Mouse (Mus musculus) liver, postnatal 0 days (tissue): Measurements from ENCODE around the gene Ldlrad2. TPM values are rescaled to one million over a fixed set of nuclear protein-coding genes. Genes with fewer than 3 reads are reported as not detected.

ENCODE experiments used
- ATAC-seq: fragments of 200-750 bp; cut with Nextera tagmentation; 2 replicates; pipeline ENCODE4 v1.8.0; 2017; ENCODE audit warnings: mild to moderate bottlenecking, moderate library complexity
- DNase-seq: peaks from one replicate; pipeline ENCODE4 v3.0.0-alpha.2; 2016
- H3K27ac ChIP-seq: fragments of 300-500 bp; sonication (generic); 2 replicates; pipeline ENCODE4 v1.5.1; 2014; ENCODE audit warnings: antibody characterized with exemption, moderate library complexity, mild to moderate bottlenecking, low read depth
- H3K27me3 ChIP-seq: fragments of 300-500 bp; sonication (generic); 2 replicates; pipeline ENCODE4 v1.6.1; 2014; ENCODE audit warnings: low read length, control low read depth, mixed read lengths; ENCODE audit not compliant: insufficient read depth
- H3K36me3 ChIP-seq: fragments of 300-500 bp; sonication (generic); replicated peaks from 2 replicates; pipeline ENCODE4 v1.6.1; 2014; ENCODE audit warnings: mild to moderate bottlenecking, control low read depth, low read length, moderate library complexity, mixed read lengths; ENCODE audit not compliant: insufficient read depth
- H3K4me1 ChIP-seq: fragments of 300-500 bp; sonication (generic); 2 replicates; pipeline ENCODE4 v1.6.1; 2014; ENCODE audit warnings: antibody characterized with exemption, mild to moderate bottlenecking, control low read depth; ENCODE audit not compliant: insufficient read depth
- H3K4me2 ChIP-seq: fragments of 300-500 bp; sonication (generic); 2 replicates; pipeline ENCODE4 v1.6.1; 2014; ENCODE audit warnings: low read depth, mild to moderate bottlenecking, low read length, moderate library complexity, mixed read lengths
- H3K4me3 ChIP-seq: fragments of 300-500 bp; sonication (generic); 2 replicates; pipeline ENCODE4 v1.5.1; 2014; ENCODE audit warnings: low read depth, low read length
- H3K9ac ChIP-seq: fragments of 300-500 bp; sonication (generic); replicated peaks from 2 replicates; pipeline ENCODE4 v1.6.1; 2014; ENCODE audit warnings: mild to moderate bottlenecking, moderate library complexity
- H3K9me3 ChIP-seq: fragments of 300-500 bp; sonication (generic); 2 replicates; pipeline ENCODE4 v1.6.1; 2016; ENCODE audit warnings: mild to moderate bottlenecking, control low read depth, low read length, mixed read lengths
- CTCF ChIP-seq: sonication (generic); IDR thresholded peaks from 2 replicates; pipeline ENCODE4 v1.5.1; 2016; ENCODE audit warnings: antibody characterized with exemption, low read depth
- EP300 ChIP-seq: IDR thresholded peaks from 2 replicates; pipeline ENCODE4 v1.6.1; 2016; ENCODE audit warnings: antibody characterized with exemption, low read depth, mild to moderate bottlenecking
- WGBS: fragments of 180-500 bp; shearing (Covaris S2); extraction: QIAGEN DNeasy Blood & Tissue Kit; methylation state at CpG from one replicate; pipeline ENCODE4 v1.1.7; 2014; ENCODE audit not compliant: insufficient replicate concordance; 5-methylcytosine and 5-hydroxymethylcytosine counted together
- polyA plus RNA-seq: library from polyadenylated mRNA; unstranded; fragments of >200 nt; fragmentation: Nextera tagmentation; extraction: Ambion mirVana; gene quantifications from 2 replicates; pipeline ENCODE4 v1.2.1, GENCODE M21; 2015

Ldlrad2 gene
- polyA plus RNA-seq: not detected in 2 replicates

DNA sequence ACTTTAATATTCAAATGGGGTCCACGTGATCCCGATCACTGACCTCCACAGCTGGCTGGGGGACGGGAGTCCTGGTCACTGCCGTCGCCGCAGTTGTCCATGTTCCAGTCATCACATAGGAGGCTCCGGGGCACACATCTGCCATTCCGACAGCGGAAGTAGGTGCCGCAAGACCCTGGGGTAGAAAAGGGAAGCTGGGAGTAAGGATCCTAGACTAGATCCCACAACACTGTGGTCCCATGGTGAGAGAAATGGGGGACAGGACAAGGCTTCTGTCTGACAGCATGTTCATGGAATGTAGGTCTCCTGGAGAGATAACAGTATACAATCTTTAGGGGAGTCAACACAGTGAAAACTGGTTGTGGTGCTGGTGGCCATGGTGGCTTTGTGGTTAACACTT, at the start of gene Ldlrad2:
Ldlrad2 (minus strand) TSS at position 101 of the 400 bp plus-strand sequence.
- ATAC-seq (no peak), DNase-seq (no peak)
- H3K9ac ChIP-seq: no peak within 1 kb of the TSS
- H3K4me1 ChIP-seq: no peaks in the 10 kb centered on the region
- no peaks in the 10 kb centered on the region for H3K36me3 ChIP-seq
- no peaks in the 10 kb centered on the region for H3K9me3 ChIP-seq
- no peak within 1 kb of the TSS for H3K4me2 ChIP-seq
- no peak within 1 kb of the TSS for H3K4me3 ChIP-seq
- peaks cover 8% of the 10 kb centered on the region; the same call in 1 of the 2 replicates for H3K27me3 ChIP-seq
- TF ChIP-seq EP300: no peak
- no peak for TF ChIP-seq CTCF
- H3K27ac ChIP-seq: no peak within 1 kb of the TSS
- 79% methylated on average over 10 of the region's 10 CpGs for WGBS

GRCm38 (mm10) chr4:137622847-137623246, 48.5 kb upstream of the Ldlrad2 start:
- DNase-seq (no peak), ATAC-seq (no peak)
- Histone ChIP-seq H3K4me1 (no peaks in the 10 kb centered on the region), H3K36me3 (peaks cover 77% of the 10 kb centered on the region), H3K4me3 (no peak overlapping the region), H3K4me2 (no peak overlapping the region), H3K27me3 (no peaks in the 10 kb centered on the region), H3K9ac (no peak overlapping the region), H3K27ac (no peak overlapping the region), H3K9me3 (no peaks in the 10 kb centered on the region)
- TF ChIP-seq EP300 (no peak), CTCF (no peak)
- 81% methylated on average over 8 of the region's 8 CpGs for WGBS

DNA sequence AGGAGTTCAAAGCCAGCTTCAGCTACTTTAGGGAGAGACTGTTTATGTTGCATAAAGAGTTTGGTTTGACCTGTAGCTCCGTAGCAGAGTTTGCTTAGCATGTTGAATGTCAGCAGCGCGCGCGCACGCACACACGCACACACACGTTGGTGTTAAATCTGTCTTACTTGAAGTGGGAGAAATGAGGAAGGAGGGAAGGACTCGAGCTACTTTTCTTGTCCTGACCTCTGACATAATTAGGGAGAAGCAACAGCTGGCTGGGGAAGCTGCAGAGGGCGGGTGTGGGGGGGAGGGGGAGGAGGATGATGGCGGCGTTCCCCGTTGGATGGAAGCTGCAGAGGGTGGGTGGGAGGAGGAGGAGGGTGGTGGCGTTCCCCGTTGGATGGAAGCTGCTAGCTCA, 35.9 kb upstream of the Ldlrad2 start:
- peak overlapping the region; percentile 60; the same call in 1 of the 2 replicates for H3K27ac ChIP-seq
- DNase-seq (no peak), ATAC-seq (peak; percentile 30; the same call in 1 of the 2 replicates)
- no peak overlapping the region for H3K4me3 ChIP-seq
- peaks cover 77% of the 10 kb centered on the region for H3K36me3 ChIP-seq
- no peaks in the 10 kb centered on the region for H3K9me3 ChIP-seq
- H3K4me2 ChIP-seq: no peak overlapping the region
- H3K9ac ChIP-seq: no peak overlapping the region
- peaks cover 4% of the 10 kb centered on the region; the same call in 1 of the 2 replicates for H3K4me1 ChIP-seq
- no peaks in the 10 kb centered on the region for H3K27me3 ChIP-seq
- no peak for TF ChIP-seq EP300
- WGBS: 53% methylated on average over 15 of the region's 15 CpGs

- peak overlapping the region; percentile 60; the same call in 1 of the 2 replicates for H3K27ac ChIP-seq
- peak; percentile 41 for DNase-seq
Observed at GRCm38 (mm10) chr4:137609702-137610101, 35.3 kb upstream of the Ldlrad2 start.

DNA sequence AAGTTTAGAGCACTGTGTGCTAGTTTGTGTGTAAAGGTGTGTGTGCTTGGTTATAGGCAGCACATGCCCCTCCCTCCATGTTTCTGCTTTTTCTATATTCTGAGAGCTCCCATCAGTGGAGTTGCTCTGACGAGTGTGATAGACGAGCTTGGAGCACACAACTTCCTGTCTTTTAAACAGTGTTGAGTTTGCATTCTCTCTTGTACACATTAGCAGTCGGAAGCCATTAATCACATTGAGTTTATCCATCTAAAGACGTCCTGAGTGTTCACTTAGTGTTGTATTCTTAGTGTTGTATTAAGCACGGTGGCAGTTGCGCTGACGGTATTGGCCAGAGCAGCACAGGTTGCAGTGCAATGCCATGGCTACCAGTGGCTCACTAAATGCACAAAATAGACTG, 34.9 kb upstream of the Ldlrad2 start:
- Histone ChIP-seq H3K4me1 (peaks cover 4% of the 10 kb centered on the region; the same call in 1 of the 2 replicates), H3K9me3 (no peaks in the 10 kb centered on the region), H3K4me3 (no peak overlapping the region), H3K9ac (no peak overlapping the region), H3K36me3 (peaks cover 75% of the 10 kb centered on the region), H3K27me3 (no peaks in the 10 kb centered on the region), H3K27ac (0 out of 2 replicates have a peak overlapping the region, but pooled peaks have one; percentile 60), H3K4me2 (no peak overlapping the region)
- ATAC-seq (0 out of 2 replicates have a peak, but pooled peaks have one; percentile 10), DNase-seq (no peak)
- WGBS: 37% methylated on average over 7 of the region's 7 CpGs
- TF ChIP-seq EP300 (no peak), CTCF (no peak)

More at GRCm38 (mm10) chr4:137609702-137610101, 35.3 kb upstream of the Ldlrad2 start:
- no peak overlapping the region for H3K9ac ChIP-seq
- no peaks in the 10 kb centered on the region for H3K9me3 ChIP-seq
- H3K4me1 ChIP-seq: peaks cover 4% of the 10 kb centered on the region; the same call in 1 of the 2 replicates
- H3K27me3 ChIP-seq: no peaks in the 10 kb centered on the region
- H3K36me3 ChIP-seq: peaks cover 78% of the 10 kb centered on the region
- no peak for TF ChIP-seq CTCF
- no peak for TF ChIP-seq EP300
- H3K4me2 ChIP-seq: no peak overlapping the region
- 28% methylated on average over 7 of the region's 7 CpGs for WGBS
- ATAC-seq: peak; percentile 64
- H3K4me3 ChIP-seq: no peak overlapping the region

DNA sequence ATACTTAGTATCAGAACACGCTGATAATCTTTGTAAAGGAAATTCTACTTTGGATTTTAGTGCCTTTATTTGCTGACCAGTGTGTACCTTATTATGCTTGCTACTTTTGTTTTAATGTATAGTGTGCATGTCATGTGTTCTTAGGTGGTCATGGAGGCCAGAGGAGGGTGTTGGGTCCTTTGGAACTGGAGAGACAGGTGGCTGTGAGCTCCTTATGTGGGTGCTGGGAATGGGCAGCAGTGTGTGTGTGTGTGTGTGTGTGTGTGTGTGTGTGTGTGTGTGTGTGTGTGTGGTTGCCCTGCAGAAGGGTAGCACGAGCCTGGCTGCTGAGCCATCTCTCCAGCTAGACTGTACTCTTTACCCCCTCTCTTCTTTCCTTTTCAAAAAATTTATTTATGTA, 32.7 kb upstream of the Ldlrad2 start:
- Histone ChIP-seq H3K27ac (no peak overlapping the region), H3K9ac (no peak overlapping the region), H3K4me2 (no peak overlapping the region), H3K4me1 (peaks cover 20% of the 10 kb centered on the region), H3K4me3 (no peak overlapping the region), H3K36me3 (peaks cover 58% of the 10 kb centered on the region), H3K9me3 (no peaks in the 10 kb centered on the region), H3K27me3 (no peaks in the 10 kb centered on the region)
- TF ChIP-seq CTCF (no peak), EP300 (no peak)
- 81% methylated on average over 2 of the region's 2 CpGs for WGBS
- no peak for DNase-seq
- no peak for ATAC-seq
